Mouse (Mus musculus) c-Kit-positive CD71-negative TER-119-negative erythroid progenitor cells, embryonic 14.5 days (primary cell): Measurements from ENCODE around the gene Vti1a.
A peak's percentile ranks its signal among the peaks of the same experiment; 100 is the strongest.

Experiments used
- DNase-seq: peaks from one replicate; pipeline ENCODE4 v3.0.0-alpha.2; 2013; ENCODE audit warnings: low read depth

The Vti1a gene

DNA sequence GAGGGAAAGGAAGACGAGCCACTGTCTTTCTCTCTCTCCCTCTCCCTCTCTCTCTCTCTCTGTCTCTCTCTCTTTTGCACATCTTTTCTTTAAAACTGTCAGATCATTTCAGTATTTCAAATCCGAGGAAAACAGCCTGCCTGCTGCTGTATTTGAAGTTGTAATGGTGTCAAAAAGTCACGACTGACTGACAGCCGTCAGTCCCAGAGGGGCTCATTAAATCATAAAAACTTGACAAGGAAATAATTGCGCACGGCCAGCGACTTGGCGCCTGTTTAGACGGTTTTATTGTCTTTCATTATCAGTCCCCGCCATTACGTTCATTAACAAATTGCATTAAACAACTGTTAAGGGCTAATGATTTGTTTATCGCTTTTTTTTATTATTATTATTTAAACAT, 310.9 kb downstream of the Vti1a start:
- no peak for DNase-seq

DNA sequence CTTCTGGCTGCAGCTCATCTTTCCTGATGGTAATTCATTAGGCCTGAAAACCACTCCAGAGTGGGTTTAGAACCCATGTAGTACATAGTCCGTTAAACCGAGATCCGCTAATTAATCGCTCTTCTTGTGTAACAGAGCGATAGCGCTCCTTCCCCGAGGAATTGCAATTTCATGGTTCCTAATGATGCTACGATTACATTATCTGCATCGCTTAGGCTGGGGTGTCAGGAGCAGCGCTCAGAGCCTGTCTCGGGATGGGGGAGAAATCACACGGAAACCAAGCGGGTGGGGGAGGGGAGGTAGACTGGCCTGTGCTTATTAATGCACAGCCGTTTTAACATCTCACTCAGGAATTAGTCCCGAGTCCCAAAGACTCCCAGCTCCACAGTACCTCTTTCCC, 319.4 kb downstream of the Vti1a start:
- no peak for DNase-seq

DNA sequence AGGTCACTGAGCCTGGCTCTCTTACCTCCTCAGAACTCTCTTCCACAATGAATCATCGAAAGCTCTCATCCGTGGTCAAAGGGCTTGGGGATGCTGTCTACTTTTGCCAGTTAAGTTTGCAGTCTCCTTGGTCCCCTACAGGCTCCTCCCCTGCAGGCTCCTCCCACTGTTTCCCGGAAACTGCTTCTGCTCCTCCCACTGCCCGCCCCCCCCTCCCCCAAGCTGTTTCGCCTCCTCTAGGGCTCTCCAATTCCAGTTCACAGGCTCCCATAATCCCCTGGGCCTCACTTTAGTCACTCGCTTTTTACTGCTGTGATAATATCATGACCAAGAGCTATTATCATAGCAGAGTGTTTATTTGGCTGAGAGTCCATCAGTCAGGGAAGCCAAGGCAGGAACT, 324.2 kb downstream of the Vti1a start:
- DNase-seq, result no peak

DNA sequence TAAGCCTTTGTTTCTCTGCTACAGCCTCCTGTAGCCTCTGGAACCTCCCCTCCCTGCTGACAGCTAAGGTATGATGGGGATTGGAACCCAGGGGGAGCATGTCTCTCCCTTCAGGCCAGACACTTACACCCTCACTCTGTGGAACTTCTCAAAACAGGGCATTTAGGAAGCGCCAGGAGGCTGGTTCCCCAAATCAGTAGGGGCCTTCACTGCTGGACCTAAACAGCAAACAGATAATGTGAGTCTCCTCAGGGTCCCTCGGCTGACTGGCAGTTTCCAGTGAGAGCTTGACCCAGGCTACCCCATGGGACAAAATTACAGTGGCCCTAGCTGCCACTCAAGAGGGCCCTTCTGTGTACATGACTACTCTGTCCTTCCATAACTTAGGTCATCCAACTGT, 325.8 kb downstream of the Vti1a start:
- no peak for DNase-seq

DNA sequence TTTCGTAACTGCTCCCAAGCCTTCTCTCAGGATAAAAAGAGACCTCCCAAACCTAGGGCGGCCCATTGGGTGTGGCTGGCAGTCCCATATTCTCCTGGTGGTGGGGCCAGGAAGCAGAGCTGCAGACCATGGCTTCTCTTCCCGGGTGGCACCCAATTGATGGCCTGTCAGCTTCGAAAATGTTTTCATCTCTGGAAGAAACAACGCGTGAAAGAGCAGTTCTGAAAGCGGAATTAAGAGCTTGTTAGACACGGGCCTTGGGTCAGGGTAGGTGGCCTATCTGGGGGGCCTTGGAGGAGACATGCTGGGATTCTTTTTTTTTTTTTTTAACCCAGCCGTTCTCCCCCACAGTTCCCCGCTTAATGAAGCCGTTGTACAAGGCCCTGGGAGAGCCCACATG, 326.3 kb downstream of the Vti1a start:
- DNase-seq, result no peak

DNA sequence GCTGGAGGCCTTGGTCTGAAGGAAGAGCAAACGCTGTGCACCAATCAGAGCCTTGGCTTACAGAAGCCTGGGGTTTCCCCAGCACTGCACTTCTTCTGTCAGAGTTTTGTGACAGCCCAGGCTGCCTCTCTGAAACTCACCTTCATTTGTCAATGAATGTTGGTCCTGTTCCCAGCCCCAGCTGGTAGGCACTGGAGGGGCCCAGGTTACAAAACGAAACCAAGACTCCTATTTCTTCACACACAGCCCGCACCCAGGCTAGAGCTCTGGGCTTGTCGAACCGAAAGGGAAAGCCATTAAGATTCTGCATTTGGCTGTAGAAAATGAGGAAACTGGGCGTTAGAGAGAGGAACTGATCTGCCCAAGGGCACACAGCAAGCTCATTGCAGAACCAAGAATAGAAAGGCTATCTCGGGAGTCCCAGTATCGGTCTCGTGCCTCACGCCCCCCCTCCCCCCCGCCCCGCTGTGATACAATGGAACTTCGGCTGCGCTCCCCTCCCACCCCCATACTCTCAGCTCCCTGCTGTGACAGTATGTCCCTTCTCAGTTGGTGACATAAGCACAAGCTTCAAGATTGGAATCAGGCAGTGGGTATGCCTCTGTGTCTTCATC, 327.3 kb downstream of the Vti1a start:
- peak; percentile 56 for DNase-seq

DNA sequence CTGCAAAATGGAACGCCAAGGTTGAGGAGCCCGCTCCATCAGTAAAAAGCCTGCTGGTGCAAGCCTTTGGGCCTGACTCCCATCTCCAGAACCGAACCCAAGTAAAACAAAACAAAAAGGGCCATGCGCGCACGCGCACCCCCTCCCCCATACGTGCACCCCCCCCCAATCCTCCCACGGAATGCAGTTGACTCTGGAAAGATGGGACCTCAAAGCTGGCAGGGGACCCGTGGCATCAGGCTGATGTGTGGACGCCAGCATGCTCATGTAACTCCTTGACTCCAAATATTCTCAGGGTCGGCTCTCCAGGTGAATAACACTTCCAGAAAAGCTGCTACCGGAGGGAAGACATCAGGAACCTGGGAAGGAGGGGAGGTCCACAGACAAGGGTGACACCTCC, 327.8 kb downstream of the Vti1a start:
- no peak for DNase-seq

DNA sequence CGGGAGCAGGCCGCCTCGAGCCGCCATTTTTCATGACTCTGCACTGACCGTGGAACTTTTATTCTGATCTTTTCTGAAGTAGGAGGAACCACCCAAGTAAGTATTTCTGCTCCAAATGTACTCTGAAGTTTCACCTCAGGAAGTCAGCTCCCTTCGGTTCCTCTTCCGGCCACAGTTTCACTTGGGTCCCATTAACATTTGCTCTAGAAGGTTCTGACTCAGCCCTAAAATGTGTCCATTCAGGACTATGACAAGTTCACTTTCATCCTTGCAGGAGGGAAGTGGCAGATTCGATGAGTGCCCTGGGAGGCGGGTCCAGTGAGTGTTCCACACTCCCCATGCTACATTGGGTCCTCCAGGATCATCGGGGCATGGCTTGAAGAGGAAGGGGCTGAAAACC, 333.3 kb downstream of the Vti1a start:
- DNase-seq, result peak; percentile 23

DNA sequence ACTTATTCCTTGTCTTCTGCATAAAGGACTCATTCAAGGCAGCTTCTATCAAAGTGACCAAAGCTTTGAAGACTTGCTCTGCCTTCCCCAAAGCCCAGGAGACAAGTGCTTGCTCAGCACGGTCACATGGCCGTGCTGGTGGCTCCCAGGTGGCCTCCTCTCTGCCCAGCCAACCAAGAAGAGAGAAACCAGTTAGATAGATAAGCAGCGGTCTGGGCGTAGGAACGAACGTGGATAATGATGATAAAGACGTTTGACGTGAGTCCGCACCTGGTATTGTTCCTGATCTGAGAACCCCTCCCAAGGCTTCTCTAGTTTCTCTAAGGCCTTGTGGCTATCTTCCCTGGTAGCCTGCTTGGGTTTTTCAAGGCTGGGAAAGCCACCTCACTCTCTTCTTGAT, 334.9 kb downstream of the Vti1a start:
- no peak for DNase-seq

DNA sequence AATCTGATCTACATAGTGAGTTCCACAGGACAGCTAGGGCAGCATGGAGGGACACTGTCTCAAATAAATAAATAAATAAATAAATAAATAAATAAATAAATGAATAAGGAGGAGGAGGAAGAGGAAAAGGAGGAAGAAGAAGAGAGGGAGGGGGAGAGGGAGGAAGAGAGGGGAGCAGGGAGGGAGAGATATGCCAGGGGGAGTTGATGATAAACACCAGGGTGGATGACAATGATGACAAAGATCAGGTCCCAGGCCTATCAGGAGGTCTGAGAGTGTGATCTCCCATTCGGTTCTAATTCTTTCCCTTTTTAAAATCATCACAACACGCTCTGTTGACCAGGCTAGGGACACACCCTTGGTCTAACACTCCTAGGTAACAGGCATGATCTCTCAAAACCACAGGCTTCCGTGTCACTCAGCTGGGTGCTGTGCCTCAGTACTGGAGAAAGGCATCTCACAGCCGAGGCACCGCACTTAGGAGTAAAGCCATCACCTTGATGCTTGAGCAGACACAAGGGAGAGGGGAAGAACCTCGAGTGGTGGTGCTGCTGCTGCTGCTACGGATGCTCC, 336.7 kb downstream of the Vti1a start:
- DNase-seq, result no peak

DNA sequence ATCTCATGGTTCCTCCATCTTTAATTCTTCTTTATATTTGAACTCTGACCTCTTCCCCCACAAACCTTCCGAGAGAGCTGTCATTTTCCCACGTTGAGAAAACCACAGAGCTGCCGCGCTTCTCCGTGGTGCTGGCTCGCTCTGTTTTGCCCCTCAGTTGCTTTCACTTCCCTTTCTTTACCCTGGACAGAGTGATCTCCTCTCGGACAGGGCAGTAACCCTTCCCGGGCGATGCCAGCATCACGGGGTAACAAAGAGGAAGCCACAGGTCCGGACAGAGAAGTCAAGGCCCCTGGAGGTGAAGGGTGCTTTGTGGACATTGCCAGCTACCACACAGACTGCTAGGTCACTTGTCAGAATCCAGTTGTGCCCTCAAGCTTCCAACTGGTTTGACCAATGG, 344.1 kb downstream of the Vti1a start:
- peak; percentile 32 for DNase-seq

DNA sequence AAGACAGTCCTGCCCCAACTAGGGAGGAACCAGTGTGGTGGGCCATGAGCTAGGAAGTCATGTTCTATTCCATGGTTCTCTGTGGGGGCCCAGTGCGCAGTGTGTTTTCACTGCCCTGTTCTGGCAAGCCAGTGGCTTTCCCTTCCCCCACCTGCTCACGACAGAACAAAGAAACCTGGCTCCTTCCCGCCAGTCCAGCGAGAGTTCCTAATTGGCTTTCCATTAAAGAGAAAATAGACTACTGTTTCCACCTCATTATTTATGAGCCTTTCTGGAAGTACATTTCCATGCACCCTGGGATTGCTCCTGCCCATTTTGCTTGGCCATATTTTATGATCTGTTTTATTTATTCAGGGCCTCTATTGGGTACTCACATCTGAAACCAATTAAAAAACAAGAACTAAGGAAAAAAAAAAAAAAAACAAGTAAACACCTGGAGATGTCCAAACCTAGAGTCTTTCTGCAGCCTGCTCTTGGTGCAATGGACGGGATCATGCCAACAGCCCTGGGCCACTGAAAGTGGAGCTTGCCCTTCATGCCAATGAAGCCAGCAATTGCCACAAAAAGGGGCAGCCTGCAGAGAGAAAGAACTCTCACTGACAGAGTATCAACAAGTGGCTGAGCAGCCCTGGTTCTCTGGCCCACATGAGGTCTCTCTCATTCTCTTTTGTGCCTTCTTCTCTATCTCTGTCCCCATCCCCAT, 346.6 kb downstream of the Vti1a start:
- no peak for DNase-seq

DNA sequence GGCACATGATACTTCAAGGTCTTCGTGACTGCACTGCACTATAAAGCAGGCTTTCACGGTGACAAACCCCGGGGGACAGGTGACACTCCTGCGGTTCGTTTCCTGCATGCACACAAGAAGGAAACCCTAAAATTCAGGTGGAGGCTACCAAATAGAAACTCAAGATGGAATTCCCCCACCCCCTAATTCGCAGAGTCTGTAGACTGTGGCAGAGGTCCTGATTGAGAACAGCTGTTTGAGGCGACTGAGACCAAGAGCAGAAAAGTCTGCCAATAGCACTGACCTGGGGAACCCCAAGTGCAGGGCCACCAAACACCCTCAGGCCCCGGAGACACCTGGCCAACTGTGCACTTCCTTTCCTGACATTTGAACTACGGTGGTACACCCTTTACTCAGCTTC, 351.7 kb downstream of the Vti1a start:
- no peak for DNase-seq

DNA sequence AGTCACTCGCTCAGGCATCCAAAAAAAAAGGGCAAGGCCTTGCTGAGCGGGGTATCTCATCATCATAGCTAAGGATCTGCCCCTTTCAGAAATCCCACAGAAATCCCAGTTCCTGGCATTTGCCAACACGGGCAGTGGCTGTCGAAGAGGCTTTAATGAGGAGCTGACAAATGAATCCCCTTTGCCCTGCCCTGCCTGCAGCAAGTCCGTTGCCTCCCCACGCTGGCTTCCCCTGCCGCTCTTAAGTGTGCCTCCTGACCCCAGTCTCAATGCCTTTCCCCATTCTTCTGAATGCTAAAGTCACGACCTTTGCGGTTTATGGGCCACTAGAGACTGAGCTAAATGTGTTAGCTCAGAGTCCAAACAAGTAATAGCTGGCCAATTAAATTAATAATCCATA, 352.8 kb downstream of the Vti1a start:
- no peak for DNase-seq
